Mouse (Mus musculus): ENCODE measurements at regions not wholly inside any gene's neighbourhood (a gene's known extent, or its start where the extent isn't known, plus 50 kb on each side); places are given as distances from the start of the nearest gene placed in this dataset.
A peak's percentile ranks its signal among the peaks of the same experiment; 100 is the strongest.

- no peak overlapping the region for H3K27ac ChIP-seq
- H3K27me3 ChIP-seq: no peaks in the 10 kb centered on the region
- H3K4me3 ChIP-seq: no peak overlapping the region
- WGBS: 91% methylated on average over 14 of the region's 14 CpGs
- H3K9me3 ChIP-seq: no peaks in the 10 kb centered on the region
- no peak for ATAC-seq (ENCODE audit: low FRiP score)
- H3K4me2 ChIP-seq: no peak overlapping the region
- no peak overlapping the region for H3K9ac ChIP-seq
- H3K36me3 ChIP-seq: no peaks in the 10 kb centered on the region
- no peaks in the 10 kb centered on the region for H3K4me1 ChIP-seq (replicated peaks)
Observed at GRCm38 (mm10) chr10:111767813-111768455, 204.5 kb upstream of the Krr1 start.

- Histone ChIP-seq H3K4me2 (no peak overlapping the region), H3K27me3 (no peaks in the 10 kb centered on the region), H3K9ac (no peak overlapping the region), H3K27ac (no peak overlapping the region), H3K4me3 (no peak overlapping the region), H3K36me3 (no peaks in the 10 kb centered on the region), H3K9me3 (no peaks in the 10 kb centered on the region), H3K4me1 (replicated peaks) (no peaks in the 10 kb centered on the region)
- 77% methylated on average over 9 of the region's 9 CpGs for WGBS
- ATAC-seq (ENCODE audit: low FRiP score): no peak
Observed at GRCm38 (mm10) chr10:111769486-111770002, 202.9 kb upstream of the Krr1 start.

- Histone ChIP-seq H3K4me2 (no peak overlapping the region), H3K27me3 (no peaks in the 10 kb centered on the region), H3K9me3 (no peaks in the 10 kb centered on the region), H3K27ac (no peak overlapping the region), H3K36me3 (no peaks in the 10 kb centered on the region), H3K4me1 (replicated peaks) (no peaks in the 10 kb centered on the region), H3K9ac (no peak overlapping the region), H3K4me3 (no peak overlapping the region)
- no peak for ATAC-seq (ENCODE audit: low FRiP score)
- WGBS: 78% methylated on average over 2 of the region's 2 CpGs
Observed at GRCm38 (mm10) chr10:111770027-111770426, 202.4 kb upstream of the Krr1 start.

- no peak for ATAC-seq (ENCODE audit: low FRiP score)
- Histone ChIP-seq H3K4me1 (replicated peaks) (no peaks in the 10 kb centered on the region), H3K9ac (no peak overlapping the region), H3K27me3 (no peaks in the 10 kb centered on the region), H3K36me3 (no peaks in the 10 kb centered on the region), H3K27ac (no peak overlapping the region), H3K4me2 (no peak overlapping the region), H3K9me3 (no peaks in the 10 kb centered on the region), H3K4me3 (no peak overlapping the region)
- WGBS: 96% methylated on average over 4 of the region's 4 CpGs
Observed at GRCm38 (mm10) chr10:111771010-111771409, 201.5 kb upstream of the Krr1 start.

- no peak overlapping the region for H3K4me2 ChIP-seq
- H3K4me1 ChIP-seq (replicated peaks): no peaks in the 10 kb centered on the region
- no peak for ATAC-seq (ENCODE audit: low FRiP score)
- H3K9me3 ChIP-seq: no peaks in the 10 kb centered on the region
- no peaks in the 10 kb centered on the region for H3K27me3 ChIP-seq
- no peak overlapping the region for H3K4me3 ChIP-seq
- no peak overlapping the region for H3K9ac ChIP-seq
- no peaks in the 10 kb centered on the region for H3K36me3 ChIP-seq
- no peak overlapping the region for H3K27ac ChIP-seq
Observed at GRCm38 (mm10) chr10:111777559-111777958, 194.9 kb upstream of the Krr1 start.

- no peak for ATAC-seq (ENCODE audit: low FRiP score)
- Histone ChIP-seq H3K9ac (no peak overlapping the region), H3K27ac (no peak overlapping the region), H3K9me3 (no peaks in the 10 kb centered on the region), H3K4me3 (no peak overlapping the region), H3K27me3 (no peaks in the 10 kb centered on the region), H3K4me2 (no peak overlapping the region), H3K4me1 (replicated peaks) (peaks cover under 1% of the 10 kb centered on the region; the same call in 1 of the 2 replicates), H3K36me3 (no peaks in the 10 kb centered on the region)
- 89% methylated on average over 5 of the region's 5 CpGs for WGBS
Observed at GRCm38 (mm10) chr10:111778111-111778510, 194.4 kb upstream of the Krr1 start.

GRCm38 (mm10) chr10:111779956-111780355, 192.5 kb upstream of the Krr1 start:
- Histone ChIP-seq H3K27me3 (no peaks in the 10 kb centered on the region), H3K4me3 (no peak overlapping the region), H3K4me1 (replicated peaks) (peaks cover 7% of the 10 kb centered on the region), H3K27ac (no peak overlapping the region), H3K9me3 (no peaks in the 10 kb centered on the region), H3K36me3 (no peaks in the 10 kb centered on the region), H3K4me2 (no peak overlapping the region), H3K9ac (no peak overlapping the region)
- ATAC-seq (ENCODE audit: low FRiP score): no peak
- WGBS: 96% methylated on average over 7 of the region's 7 CpGs

GRCm38 (mm10) chr10:111782195-111782810, 190.2 kb upstream of the Krr1 start:
- Histone ChIP-seq H3K4me1 (replicated peaks) (peaks cover 12% of the 10 kb centered on the region), H3K4me2 (no peak overlapping the region), H3K27ac (no peak overlapping the region), H3K9me3 (no peaks in the 10 kb centered on the region), H3K4me3 (no peak overlapping the region), H3K9ac (no peak overlapping the region), H3K27me3 (no peaks in the 10 kb centered on the region), H3K36me3 (no peaks in the 10 kb centered on the region)
- ATAC-seq (ENCODE audit: low FRiP score): no peak
- WGBS: 90% methylated on average over 22 of the region's 22 CpGs

- no peaks in the 10 kb centered on the region for H3K9me3 ChIP-seq
- WGBS: 46% methylated on average over 3 of the region's 3 CpGs
- no peak overlapping the region for H3K4me2 ChIP-seq
- no peak overlapping the region for H3K9ac ChIP-seq
- no peak overlapping the region for H3K27ac ChIP-seq
- H3K4me3 ChIP-seq: no peak overlapping the region
- H3K27me3 ChIP-seq: no peaks in the 10 kb centered on the region
- no peak for ATAC-seq (ENCODE audit: low FRiP score)
- H3K4me1 ChIP-seq (replicated peaks): peaks cover 19% of the 10 kb centered on the region
- no peaks in the 10 kb centered on the region for H3K36me3 ChIP-seq
Observed at GRCm38 (mm10) chr10:111783496-111783895, 189.0 kb upstream of the Krr1 start.

GRCm38 (mm10) chr10:111784065-111784853, 188.2 kb upstream of the Krr1 start:
- Histone ChIP-seq H3K27ac (no peak overlapping the region), H3K36me3 (no peaks in the 10 kb centered on the region), H3K9ac (no peak overlapping the region), H3K9me3 (no peaks in the 10 kb centered on the region), H3K27me3 (no peaks in the 10 kb centered on the region), H3K4me3 (no peak overlapping the region), H3K4me2 (no peak overlapping the region), H3K4me1 (replicated peaks) (peaks cover 19% of the 10 kb centered on the region)
- 72% methylated on average over 12 of the region's 12 CpGs for WGBS
- no peak for ATAC-seq (ENCODE audit: low FRiP score)

GRCm38 (mm10) chr10:111787175-111787574, 185.3 kb upstream of the Krr1 start:
- Histone ChIP-seq H3K27ac (peak overlapping the region; percentile 78), H3K36me3 (no peaks in the 10 kb centered on the region), H3K27me3 (no peaks in the 10 kb centered on the region), H3K4me2 (peak overlapping the region; percentile 26; the same call in 1 of the 2 replicates), H3K9me3 (no peaks in the 10 kb centered on the region), H3K9ac (no peak overlapping the region), H3K4me1 (replicated peaks) (peaks cover 19% of the 10 kb centered on the region), H3K4me3 (no peak overlapping the region)
- peak; percentile 85; the same call in 1 of the 2 replicates for ATAC-seq (ENCODE audit: low FRiP score)
- WGBS: 45% methylated on average over 9 of the region's 9 CpGs

GRCm38 (mm10) chr10:111789264-111789663, 183.2 kb upstream of the Krr1 start:
- Histone ChIP-seq H3K27ac (no peak overlapping the region), H3K4me2 (no peak overlapping the region), H3K9me3 (no peaks in the 10 kb centered on the region), H3K4me3 (no peak overlapping the region), H3K9ac (no peak overlapping the region), H3K4me1 (replicated peaks) (peaks cover 12% of the 10 kb centered on the region; the same call in 1 of the 2 replicates), H3K36me3 (no peaks in the 10 kb centered on the region), H3K27me3 (no peaks in the 10 kb centered on the region)
- ATAC-seq (ENCODE audit: low FRiP score): no peak
- 92% methylated on average over 9 of the region's 9 CpGs for WGBS

All from hindbrain, embryonic 13.5 days (tissue).